Mouse (Mus musculus) liver, embryonic 14.5 days (tissue): ENCODE measurements around the gene Gm49486.

Source experiments
- CTCF ChIP-seq: IDR thresholded peaks from 2 replicates; pipeline ENCODE4 v1.5.1; 2016; ENCODE audit warnings: antibody characterized with exemption, low read depth, control low read depth
- EP300 ChIP-seq: IDR thresholded peaks from 2 replicates; pipeline ENCODE4 v1.6.1; 2016; ENCODE audit warnings: antibody characterized with exemption, low read depth

- TF ChIP-seq EP300 (no peak), CTCF (no peak)
Measured at GRCm38 (mm10) chr15:79298553-79298952, 69.4 kb downstream of the Gm49486 start.
